8 mouse cellular contexts compared by ENCODE assay signal in the genomic region with DNA sequence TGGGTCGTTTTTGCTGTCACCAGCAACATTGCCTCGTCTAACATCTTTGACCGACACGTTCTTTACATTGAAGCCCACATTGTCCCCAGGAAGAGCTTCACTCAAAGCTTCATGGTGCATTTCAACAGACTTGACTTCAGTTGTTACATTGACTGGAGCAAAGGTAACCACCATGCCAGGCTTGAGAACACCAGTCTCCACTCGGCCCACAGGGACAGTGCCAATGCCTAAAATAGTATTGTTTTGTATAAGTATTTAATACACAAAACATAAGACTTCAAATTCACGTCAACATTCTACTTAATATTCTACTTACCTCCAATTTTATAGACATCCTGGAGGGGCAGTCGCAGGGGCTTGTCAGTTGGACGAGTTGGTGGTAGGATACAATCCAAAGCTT. TPM values are rescaled to one million over a fixed set of nuclear protein-coding genes. Genes with fewer than 3 reads are reported as not detected.
DNase-seq lines count a peak whose midpoint lies in the region; ATAC-seq and TF ChIP-seq lines count a peak whose summit lies in the region.
"Not testable (repeated sequence)": the region's sequence is repeated elsewhere in the genome, so short reads cannot be mapped to it uniquely, and the experiment has no call there.

No protein-coding gene starts in this region.

- H3K36me3 ChIP-seq in ES-E14 (ENCODE audit: control insufficient read depth, insufficient read depth, low read length, poor library complexity, severe bottlenecking) = peaks cover 38% of the 10 kb centered on the region
- peaks cover 47% of the 10 kb centered on the region for H3K36me3 ChIP-seq in heart, embryonic 10.5 days
- H3K36me3 ChIP-seq in hindbrain, embryonic 14.5 days (replicated peaks; ENCODE audit: control insufficient read depth, insufficient read depth) = peaks cover 60% of the 10 kb centered on the region
- peaks cover 25% of the 10 kb centered on the region for H3K36me3 ChIP-seq in kidney, postnatal 0 days (ENCODE audit: insufficient read depth, low read length)
- H3K36me3 ChIP-seq in liver, embryonic 14.5 days (replicated peaks; ENCODE audit: control insufficient read depth, insufficient read depth, low read depth) = peaks cover 45% of the 10 kb centered on the region
- H3K36me3 ChIP-seq in midbrain, embryonic 14.5 days (ENCODE audit: control insufficient read depth, insufficient read depth, low read length) = peaks cover 49% of the 10 kb centered on the region
- H3K36me3 ChIP-seq in stomach, embryonic 14.5 days (ENCODE audit: control insufficient read depth, insufficient read depth, low read length) = peaks cover 31% of the 10 kb centered on the region

- peak overlapping the region; percentile 82; the same call in 1 of the 2 replicates for H3K27ac ChIP-seq in ES-E14 (ENCODE audit: insufficient read depth, low read depth, low read length, poor library complexity, severe bottlenecking)
- H3K27ac ChIP-seq in embryonic fibroblast, embryonic 13.5 days (ENCODE audit: insufficient read depth, low read length); heart, embryonic 10.5 days; hindbrain, embryonic 14.5 days; kidney, postnatal 0 days; midbrain, embryonic 14.5 days (replicated peaks; ENCODE audit: low read depth, low read length); stomach, embryonic 14.5 days (ENCODE audit: low read length): not testable (repeated sequence)
- H3K27ac ChIP-seq in liver, embryonic 14.5 days = peak overlapping the region; percentile 56

- H3K9me3 ChIP-seq in ES-E14 (ENCODE audit: control insufficient read depth, insufficient read depth, low read depth, low read length); heart, embryonic 10.5 days; hindbrain, embryonic 14.5 days (ENCODE audit: control insufficient read depth, low read length); kidney, postnatal 0 days (replicated peaks; ENCODE audit: low read length); liver, embryonic 14.5 days (ENCODE audit: control insufficient read depth, low read length); midbrain, embryonic 14.5 days (ENCODE audit: control insufficient read depth, low read length); stomach, embryonic 14.5 days (ENCODE audit: control insufficient read depth, low read depth, low read length): not testable (repeated sequence)

- DNase-seq in ES-E14 (ENCODE audit: low read depth, low spot score); heart, embryonic 10.5 days (ENCODE audit: low spot score); hindbrain, embryonic 14.5 days (ENCODE audit: low spot score); kidney, postnatal 0 days (ENCODE audit: low spot score); liver, embryonic 14.5 days (ENCODE audit: low read depth in 3 of 3, low spot score in 3 of 3); midbrain, embryonic 14.5 days: not testable (repeated sequence)

- TF ChIP-seq EP300 in liver, embryonic 14.5 days (IDR thresholded peaks at IDR 0.05; ENCODE audit: low read depth) = not testable (repeated sequence)

- H3K4me1 ChIP-seq in ES-E14 (ENCODE audit: control insufficient read depth in 2 of 2, insufficient read depth in 2 of 2, low read length in 2 of 2, poor library complexity in 1 of 2); embryonic fibroblast, embryonic 13.5 days (ENCODE audit: control insufficient read depth, insufficient read depth, low read length); heart, embryonic 10.5 days; kidney, postnatal 0 days (replicated peaks; ENCODE audit: insufficient read depth, low read length); liver, embryonic 14.5 days (replicated peaks; ENCODE audit: control insufficient read depth in 2 of 2, insufficient read depth in 2 of 2, low read length in 1 of 2); stomach, embryonic 14.5 days (ENCODE audit: control insufficient read depth, insufficient read depth, low read length): not testable (repeated sequence)
- peaks cover 18% of the 10 kb centered on the region for H3K4me1 ChIP-seq in hindbrain, embryonic 14.5 days (replicated peaks; ENCODE audit: control insufficient read depth, insufficient read depth, low read length)
- peaks cover 20% of the 10 kb centered on the region; the same call in 1 of the 2 replicates for H3K4me1 ChIP-seq in midbrain, embryonic 14.5 days (ENCODE audit: control insufficient read depth, insufficient read depth, low read length)

- H3K4me2 ChIP-seq in hindbrain, embryonic 14.5 days (replicated peaks) = peak overlapping the region; percentile 92
- peak overlapping the region; percentile 62 for H3K4me2 ChIP-seq in kidney, postnatal 0 days (ENCODE audit: low read length)
- H3K4me2 ChIP-seq in liver, embryonic 14.5 days (ENCODE audit: low read depth) = peak overlapping the region; percentile 88
- H3K4me2 ChIP-seq in midbrain, embryonic 14.5 days (ENCODE audit: low read length) = peak overlapping the region; percentile 64
- peak overlapping the region; percentile 58 for H3K4me2 ChIP-seq in stomach, embryonic 14.5 days (replicated peaks; ENCODE audit: low read depth, low read length)

- TF ChIP-seq POLR2A in embryonic fibroblast, embryonic 13.5 days (IDR thresholded peaks at IDR 0.05; ENCODE audit: low read depth, low read length) = not testable (repeated sequence)

- not testable (repeated sequence) for ATAC-seq in hindbrain, embryonic 14.5 days (ENCODE audit: low FRiP score); kidney, postnatal 0 days (replicated peaks; ENCODE audit: low FRiP score, low read depth); liver, embryonic 14.5 days (ENCODE audit: insufficient read depth); midbrain, embryonic 14.5 days (ENCODE audit: low FRiP score, low TSS enrichment); stomach, embryonic 14.5 days (ENCODE audit: insufficient number of reproducible peaks, insufficient read depth, low FRiP score, low read depth)

- TF ChIP-seq CTCF in embryonic fibroblast, embryonic 13.5 days (IDR thresholded peaks at IDR 0.05; ENCODE audit: borderline replicate concordance, insufficient read depth, low read length); kidney, postnatal 0 days (IDR thresholded peaks at IDR 0.05; ENCODE audit: low read depth); liver, embryonic 14.5 days (IDR thresholded peaks at IDR 0.05; ENCODE audit: low read depth): not testable (repeated sequence)

- in situ Hi-C loops in ES-E14 (cut with MboI; ENCODE audit: low sequenced_read_pairs in 2 of 2, unreplicated experiment in 2 of 2) = not testable (repeated sequence)

- not testable (repeated sequence) for H3K27me3 ChIP-seq in heart, embryonic 10.5 days (ENCODE audit: insufficient read depth, poor library complexity, severe bottlenecking); hindbrain, embryonic 14.5 days (ENCODE audit: control insufficient read depth, insufficient read depth, low read length); kidney, postnatal 0 days (ENCODE audit: insufficient read depth, low read length); liver, embryonic 14.5 days (ENCODE audit: control insufficient read depth, insufficient read depth, low read length); midbrain, embryonic 14.5 days (ENCODE audit: control insufficient read depth, insufficient read depth, low read length); stomach, embryonic 14.5 days (ENCODE audit: control insufficient read depth, insufficient read depth, low read length)

- peak overlapping the region; percentile 15 to 69 for H3K4me3 ChIP-seq in ES-E14 (ENCODE audit: insufficient read depth in 1 of 2, low read depth in 1 of 2, low read length in 2 of 2, poor library complexity in 1 of 2, severe bottlenecking in 1 of 2)
- peak overlapping the region; percentile 89 for H3K4me3 ChIP-seq in embryonic fibroblast, embryonic 13.5 days (ENCODE audit: insufficient read depth, low read length)
- peak overlapping the region; percentile 87 for H3K4me3 ChIP-seq in heart, embryonic 10.5 days
- H3K4me3 ChIP-seq in hindbrain, embryonic 14.5 days (replicated peaks; ENCODE audit: low read length) = peak overlapping the region; percentile 84
- H3K4me3 ChIP-seq in kidney, postnatal 0 days (replicated peaks; ENCODE audit: low read depth, low read length) = peak overlapping the region; percentile 99
- peak overlapping the region; percentile 67 to 92 for H3K4me3 ChIP-seq in liver, embryonic 14.5 days (ENCODE audit: insufficient read depth in 1 of 2, low read depth in 2 of 2, low read length in 2 of 2)
- peak overlapping the region; percentile 96 for H3K4me3 ChIP-seq in midbrain, embryonic 14.5 days (replicated peaks; ENCODE audit: low read depth, low read length)
- peak overlapping the region; percentile 72 for H3K4me3 ChIP-seq in stomach, embryonic 14.5 days (ENCODE audit: low read depth, low read length)

- peak overlapping the region; percentile 83 for H3K9ac ChIP-seq in ES-E14 (ENCODE audit: insufficient read depth, low read depth, low read length, poor library complexity, severe bottlenecking)
- peak overlapping the region; percentile 32; the same call in 1 of the 2 replicates for H3K9ac ChIP-seq in hindbrain, embryonic 14.5 days
- not testable (repeated sequence) for H3K9ac ChIP-seq in kidney, postnatal 0 days (ENCODE audit: low read depth, low read length); stomach, embryonic 14.5 days (replicated peaks; ENCODE audit: low read depth, low read length)
- peak overlapping the region; percentile 65 for H3K9ac ChIP-seq in liver, embryonic 14.5 days (replicated peaks)
- H3K9ac ChIP-seq in midbrain, embryonic 14.5 days (replicated peaks; ENCODE audit: low read length) = peak overlapping the region; percentile 29; the same call in 1 of the 2 replicates

- 39% methylated on average over 8 of the region's 8 CpGs for WGBS in heart, embryonic 10.5 days
- 29% methylated on average over 8 of the region's 8 CpGs for WGBS in hindbrain, embryonic 14.5 days
- 17% methylated on average over 7 of the region's 8 CpGs for WGBS in kidney, postnatal 0 days
- 16% methylated on average over 8 of the region's 8 CpGs for WGBS in liver, embryonic 14.5 days (ENCODE audit: insufficient replicate concordance)
- WGBS in midbrain, embryonic 14.5 days = 25% methylated on average over 8 of the region's 8 CpGs
- WGBS in stomach, embryonic 14.5 days = 25% methylated on average over 8 of the region's 8 CpGs

RNA-seq across cellular contexts. Expression of gene Eef1a1, which starts 9.6 kb away (rescaled TPM):
- 10,022 and 10,869 TPM in 2 replicates for total RNA-seq in ES-E14 (2012; rRNA removed)
- polyA plus RNA-seq in embryonic fibroblast, embryonic 13.5 days (2011; ENCODE audit: insufficient read length, low read depth, missing spikeins) = 16,028 and 17,695 TPM in 2 replicates
- polyA plus RNA-seq in heart, embryonic 10.5 days (2016; fragmentation: Nextera tagmentation; extraction: Ambion mirVana) = 2,877 and 3,185 TPM in 2 replicates
- 3,726 and 3,749 TPM in 2 replicates for polyA plus RNA-seq in hindbrain, embryonic 14.5 days (2014; fragmentation: Nextera tagmentation; extraction: Ambion mirVana)
- 4,583 and 4,728 TPM in 2 replicates for polyA plus RNA-seq in kidney, postnatal 0 days (2015; fragmentation: Nextera tagmentation; extraction: Ambion mirVana)
- 2,579 and 4,315 TPM in 2 replicates for polyA plus RNA-seq in liver, embryonic 14.5 days (2012; rRNA removed)
- polyA plus RNA-seq in liver, embryonic 14.5 days (2014; fragmentation: Nextera tagmentation; extraction: Ambion mirVana) = 2,316 and 2,621 TPM in 2 replicates
- 3,788 and 4,401 TPM in 2 replicates for polyA plus RNA-seq in midbrain, embryonic 14.5 days (2014; fragmentation: Nextera tagmentation; extraction: Ambion mirVana)
- polyA plus RNA-seq in stomach, embryonic 14.5 days (2014; fragmentation: Nextera tagmentation; extraction: Ambion mirVana) = 5,753 and 5,798 TPM in 2 replicates

RNA-seq across cellular contexts. Expression of gene Gm17324, which starts 30.7 kb away (rescaled TPM):
- total RNA-seq in ES-E14 (2012; rRNA removed) = 0.45 and 1.6 TPM in 2 replicates
- not detected in 2 replicates for polyA plus RNA-seq in embryonic fibroblast, embryonic 13.5 days (2011; ENCODE audit: insufficient read length, low read depth, missing spikeins)
- polyA plus RNA-seq in heart, embryonic 10.5 days (2016; fragmentation: Nextera tagmentation; extraction: Ambion mirVana) = 0.89 and 1.1 TPM in 2 replicates
- polyA plus RNA-seq in hindbrain, embryonic 14.5 days (2014; fragmentation: Nextera tagmentation; extraction: Ambion mirVana) = 1.4 and 2.0 TPM in 2 replicates
- polyA plus RNA-seq in kidney, postnatal 0 days (2015; fragmentation: Nextera tagmentation; extraction: Ambion mirVana) = 0.70 and 0.99 TPM in 2 replicates
- 0.15 TPM in 2 replicates for polyA plus RNA-seq in liver, embryonic 14.5 days (2012; rRNA removed)
- 0.55 and 0.63 TPM in 2 replicates for polyA plus RNA-seq in liver, embryonic 14.5 days (2014; fragmentation: Nextera tagmentation; extraction: Ambion mirVana)
- 0.92 and 1.4 TPM in 2 replicates for polyA plus RNA-seq in midbrain, embryonic 14.5 days (2014; fragmentation: Nextera tagmentation; extraction: Ambion mirVana)
- 0.80 and 0.90 TPM in 2 replicates for polyA plus RNA-seq in stomach, embryonic 14.5 days (2014; fragmentation: Nextera tagmentation; extraction: Ambion mirVana)

RNA-seq across cellular contexts. Expression of gene Mto1, which starts 31.3 kb away (rescaled TPM):
- total RNA-seq in ES-E14 (2012; rRNA removed) = 31.3 and 44.8 TPM in 2 replicates
- polyA plus RNA-seq in embryonic fibroblast, embryonic 13.5 days (2011; ENCODE audit: insufficient read length, low read depth, missing spikeins) = 14.5 and 15.4 TPM in 2 replicates
- polyA plus RNA-seq in heart, embryonic 10.5 days (2016; fragmentation: Nextera tagmentation; extraction: Ambion mirVana) = 28.1 and 30.3 TPM in 2 replicates
- polyA plus RNA-seq in hindbrain, embryonic 14.5 days (2014; fragmentation: Nextera tagmentation; extraction: Ambion mirVana) = 27.5 and 28.5 TPM in 2 replicates
- polyA plus RNA-seq in kidney, postnatal 0 days (2015; fragmentation: Nextera tagmentation; extraction: Ambion mirVana) = 20.8 and 24.4 TPM in 2 replicates
- 11.5 and 14.0 TPM in 2 replicates for polyA plus RNA-seq in liver, embryonic 14.5 days (2012; rRNA removed)
- polyA plus RNA-seq in liver, embryonic 14.5 days (2014; fragmentation: Nextera tagmentation; extraction: Ambion mirVana) = 17.7 and 20.4 TPM in 2 replicates
- polyA plus RNA-seq in midbrain, embryonic 14.5 days (2014; fragmentation: Nextera tagmentation; extraction: Ambion mirVana) = 22.3 and 27.4 TPM in 2 replicates
- 24.6 and 27.1 TPM in 2 replicates for polyA plus RNA-seq in stomach, embryonic 14.5 days (2014; fragmentation: Nextera tagmentation; extraction: Ambion mirVana)

RNA-seq across cellular contexts. Expression of gene Cgas, which starts 36.3 kb away (rescaled TPM):
- total RNA-seq in ES-E14 (2012; rRNA removed) = 0.90 and 1.7 TPM in 2 replicates
- 5.1 and 5.8 TPM in 2 replicates for polyA plus RNA-seq in embryonic fibroblast, embryonic 13.5 days (2011; ENCODE audit: insufficient read length, low read depth, missing spikeins)
- polyA plus RNA-seq in heart, embryonic 10.5 days (2016; fragmentation: Nextera tagmentation; extraction: Ambion mirVana) = 0.36 and 0.72 TPM in 2 replicates
- 0.63 and 0.84 TPM in 2 replicates for polyA plus RNA-seq in hindbrain, embryonic 14.5 days (2014; fragmentation: Nextera tagmentation; extraction: Ambion mirVana)
- polyA plus RNA-seq in kidney, postnatal 0 days (2015; fragmentation: Nextera tagmentation; extraction: Ambion mirVana) = 1.4 and 1.8 TPM in 2 replicates
- 0.66 and 1.0 TPM in 2 replicates for polyA plus RNA-seq in liver, embryonic 14.5 days (2012; rRNA removed)
- 0.62 and 0.66 TPM in 2 replicates for polyA plus RNA-seq in liver, embryonic 14.5 days (2014; fragmentation: Nextera tagmentation; extraction: Ambion mirVana)
- polyA plus RNA-seq in midbrain, embryonic 14.5 days (2014; fragmentation: Nextera tagmentation; extraction: Ambion mirVana) = 0.28 and 0.58 TPM in 2 replicates
- polyA plus RNA-seq in stomach, embryonic 14.5 days (2014; fragmentation: Nextera tagmentation; extraction: Ambion mirVana) = 2.7 and 3.3 TPM in 2 replicates

Comparison
In these comparisons a context has a peak if more than half of its experiments do, and no peak if none do; other contexts are left out.
1. H3K4me3 ChIP-seq: peak in every context shown above with its lines; median percentile 99 in kidney, postnatal 0 days; 96 in midbrain, embryonic 14.5 days; 89 in embryonic fibroblast, embryonic 13.5 days; 87 in heart, embryonic 10.5 days; 84 in hindbrain, embryonic 14.5 days; 80 in liver, embryonic 14.5 days; 72 in stomach, embryonic 14.5 days; 42 in ES-E14.